ENCODE assay signal across 21 mouse cellular contexts in the genomic region with DNA sequence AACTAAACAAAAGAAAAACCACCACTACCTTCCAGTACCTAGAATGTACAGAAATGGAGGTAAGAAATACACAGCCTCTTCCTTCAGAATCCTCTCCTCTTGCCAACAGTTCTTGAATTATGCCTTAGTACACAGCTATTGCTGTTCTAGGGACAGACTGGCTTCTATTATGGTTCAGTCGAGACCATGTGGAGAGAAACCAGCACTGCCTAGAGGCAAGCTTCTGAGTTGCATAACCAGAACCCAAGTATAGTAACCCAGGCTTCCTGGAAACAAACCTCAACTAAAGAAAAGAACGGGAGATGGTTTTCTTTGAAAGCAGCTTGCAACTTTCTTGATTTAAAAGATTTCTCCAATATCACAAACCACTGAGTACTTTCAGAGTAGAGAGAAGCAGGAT.
DNase-seq lines count a peak whose midpoint lies in the region; ATAC-seq and TF ChIP-seq lines count a peak whose summit lies in the region.
"Had no signal": no experiment of that assay in that cellular context is flagged by ENCODE, and none has a peak within 500 bp of the region (broad histone marks: within the 10 kb centered on the region; RNA-seq: fewer than 3 reads in every experiment).

No protein-coding gene starts in this region.

- H3K27ac ChIP-seq in left cerebral cortex, adult 2 months = no peak overlapping the region
- H3K27ac ChIP-seq: embryonic facial prominence, embryonic 12.5 days; heart, adult 2 months; heart, embryonic 15.5 days; hindbrain, embryonic 10.5 days; hindbrain, embryonic 14.5 days had no signal

- ATAC-seq in frontal cortex, adult (ENCODE audit: low TSS enrichment) = peak; percentile 100
- ATAC-seq: activated CD4-positive, CD25-positive, alpha-beta regulatory T cell, adult 4 months; forebrain, embryonic 16.5 days; Patski had no signal

- intact Hi-C loops in left cerebral cortex, adult 2 months (cut with DNase I) = no loop called here

- H3K4me3 ChIP-seq in left cerebral cortex, adult 2 months = no peak overlapping the region
- H3K4me3 ChIP-seq: embryonic facial prominence, embryonic 12.5 days; heart, adult 2 months; heart, embryonic 15.5 days; hindbrain, embryonic 10.5 days had no signal

- DNase-seq in frontal cortex, postnatal 10 days (ENCODE audit: low spot score in 2 of 2) = no peak
- peak; percentile 12 for DNase-seq in left cerebral cortex, adult 11 months (ENCODE audit: low spot score)
- no peak for DNase-seq in left cerebral cortex, adult 2 months (ENCODE audit: extremely low spot score in 1 of 2, low spot score in 2 of 2)
- peak; percentile 2 for DNase-seq in adipocyte (ENCODE audit: low spot score)
- peak; percentile 60 for DNase-seq in telencephalon, adult 2 months (ENCODE audit: low read depth, low spot score)
- DNase-seq: adrenal gland, adult 2 months; adrenal gland, postnatal 25 days; cerebellum, adult 11 months; cerebellum, adult 8-10 months; cerebellum, postnatal 25 days; gastrocnemius, postnatal 14 days; heart, adult 2 months; heart, postnatal 14 days had no signal

- TF ChIP-seq CTCF in left cerebral cortex, adult 2 months (IDR thresholded peaks at IDR 0.05) = no peak; the same call in 1 of the 2 replicates

Comparison
In these comparisons a context has a peak if more than half of its experiments do, and no peak if none do; other contexts are left out.
1. DNase-seq: peak in left cerebral cortex, adult 11 months (single experiment), adipocyte (single experiment) and telencephalon, adult 2 months (single experiment); none in frontal cortex, postnatal 10 days (0 of 2) and left cerebral cortex, adult 2 months (0 of 2).